Mouse (Mus musculus) forebrain, embryonic 12.5 days (tissue): ENCODE results near the gene Rbm33. TPM values are rescaled to one million over a fixed set of nuclear protein-coding genes. Genes with fewer than 3 reads are reported as not detected.

Experiments used
- polyA plus RNA-seq: library from polyadenylated mRNA; unstranded; fragments of >200 nt; fragmentation: Nextera tagmentation; extraction: Ambion mirVana; gene quantifications from 2 replicates; pipeline ENCODE4 v1.2.1, GENCODE M21; 2016

The Rbm33 gene
- polyA plus RNA-seq, 1 experiment from 2014 or later: 24.3 TPM

Other genes starting within 250 kb of the Rbm33 start
- 103 and 109 TPM in 2 replicates for gene Insig1, start 245.8 kb upstream of the Rbm33 start, polyA plus RNA-seq
- gene En2, start 151.4 kb upstream of the Rbm33 start, polyA plus RNA-seq: not detected in 2 replicates
- gene Cnpy1, start 71.3 kb upstream of the Rbm33 start, polyA plus RNA-seq: 2.9 and 3.2 TPM in 2 replicates
- 2.7 and 4.2 TPM in 2 replicates for gene Shh, start 150.1 kb downstream of the Rbm33 start, polyA plus RNA-seq